Mouse (Mus musculus) olfactory bulb, adult 2 months (tissue): Measurements from ENCODE around the gene Lmo2.

Experiments used
- CTCF ChIP-seq: fragments of 200-500 bp; IDR thresholded peaks from 2 replicates; pipeline ENCODE4 v1.5.1; 2012; ENCODE audit warnings: low read depth, mild to moderate bottlenecking, low read length, moderate library complexity; ENCODE audit not compliant: insufficient read depth
- POLR2A ChIP-seq: fragments of 200-500 bp; IDR thresholded peaks from 2 replicates; pipeline ENCODE4 v1.6.1; 2012; ENCODE audit warnings: mild to moderate bottlenecking, low read depth, low read length, moderate library complexity; ENCODE audit not compliant: insufficient read depth

DNA sequence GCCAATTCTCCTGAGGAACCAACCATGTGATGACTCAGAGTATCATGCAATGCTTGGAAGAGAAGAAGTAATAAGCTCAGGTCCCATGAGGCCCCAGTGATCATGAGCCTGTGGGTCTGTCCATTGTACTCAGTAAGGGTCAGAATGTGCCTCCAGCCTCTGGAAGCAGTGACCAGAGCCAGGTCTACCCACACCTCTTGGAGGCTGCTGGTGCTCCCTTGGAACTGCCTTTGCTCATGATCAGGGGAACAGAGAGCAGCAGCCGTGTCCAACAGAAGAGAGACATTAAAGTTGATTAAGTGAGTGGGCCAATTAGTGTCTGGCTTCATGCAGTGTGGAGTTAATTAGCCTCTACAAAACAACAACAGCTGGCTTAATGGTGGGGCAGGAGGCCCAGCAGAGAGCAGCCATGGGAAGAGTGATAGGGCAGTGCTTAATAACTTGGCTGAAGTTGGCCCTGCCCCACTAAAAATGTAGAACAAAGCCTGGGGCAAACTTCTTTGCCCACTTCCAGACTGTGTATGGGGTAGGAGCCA is 30.1 kb upstream of the Lmo2 start:
- TF ChIP-seq CTCF (no peak), POLR2A (no peak)
